Mouse (Mus musculus) C2C12 (cell line): ENCODE measurements around the gene Mcoln3. TPM values are rescaled to one million over a fixed set of nuclear protein-coding genes. Genes with fewer than 3 reads are reported as not detected.

Experiments
- H3K27me3 ChIP-seq: one replicate; pipeline ENCODE4 v1.6.1; 2011; ENCODE audit not compliant: control insufficient read depth, insufficient read depth, insufficient read length
- H3K36me3 ChIP-seq: one replicate; pipeline ENCODE4 v1.6.1; 2011; ENCODE audit not compliant: control insufficient read depth, insufficient read depth
- H3K4me3 ChIP-seq: one replicate; pipeline ENCODE4 v1.5.1; 2011; ENCODE audit warnings: mild to moderate bottlenecking, control low read depth; ENCODE audit not compliant: poor library complexity, insufficient read depth, severe bottlenecking
- H3K79me2 ChIP-seq: one replicate; pipeline ENCODE4 v1.6.1; 2011; ENCODE audit not compliant: control insufficient read depth, insufficient read depth
- H3K79me3 ChIP-seq: one replicate; pipeline ENCODE4 v1.6.1; 2011; ENCODE audit warnings: low read depth, control low read depth
- H3ac ChIP-seq: one replicate; pipeline ENCODE3; 2011; ENCODE audit warnings: low read depth; ENCODE audit not compliant: control insufficient read depth, insufficient read length
- CEBPB ChIP-seq: IDR thresholded peaks from one replicate; pipeline ENCODE4 v1.6.1; 2011; ENCODE audit warnings: low read depth, mild to moderate bottlenecking, control low read depth, moderate library complexity
- CTCF ChIP-seq: IDR thresholded peaks from one replicate; pipeline ENCODE4 v1.5.1; 2011; ENCODE audit not compliant: control insufficient read depth, insufficient read depth, insufficient read length
- FOSL1 ChIP-seq: IDR thresholded peaks from one replicate; pipeline ENCODE4 v1.8.0; 2011; ENCODE audit warnings: mild to moderate bottlenecking, low read length; ENCODE audit not compliant: poor library complexity, insufficient read depth, severe bottlenecking
- MAX ChIP-seq: IDR thresholded peaks from one replicate; pipeline ENCODE4 v1.6.1; 2011; ENCODE audit warnings: mild to moderate bottlenecking, control low read depth
- MYOD1 ChIP-seq: IDR thresholded peaks from one replicate; pipeline ENCODE4 v1.6.1; 2011; ENCODE audit warnings: low read depth; ENCODE audit not compliant: control insufficient read depth, insufficient read length
- MYOG ChIP-seq: IDR thresholded peaks from one replicate; pipeline ENCODE4 v1.6.1; 2011; ENCODE audit not compliant: control insufficient read depth, insufficient read length; ENCODE audit errors: extremely low read depth
- USF1 ChIP-seq: IDR thresholded peaks from one replicate; pipeline ENCODE4 v1.6.1; 2011; ENCODE audit warnings: low read depth, mild to moderate bottlenecking, control low read depth, moderate library complexity
- polyA plus RNA-seq: library from polyadenylated mRNA; unstranded; fragments of >200 nt; fragmentation: generic; extraction: Trizol; gene quantifications from one replicate; pipeline ENCODE4 v1.2.1, GENCODE M21; 2012; ENCODE audit warnings: missing spikeins

The Mcoln3 gene
- polyA plus RNA-seq, 1 experiment, result not detected

DNA sequence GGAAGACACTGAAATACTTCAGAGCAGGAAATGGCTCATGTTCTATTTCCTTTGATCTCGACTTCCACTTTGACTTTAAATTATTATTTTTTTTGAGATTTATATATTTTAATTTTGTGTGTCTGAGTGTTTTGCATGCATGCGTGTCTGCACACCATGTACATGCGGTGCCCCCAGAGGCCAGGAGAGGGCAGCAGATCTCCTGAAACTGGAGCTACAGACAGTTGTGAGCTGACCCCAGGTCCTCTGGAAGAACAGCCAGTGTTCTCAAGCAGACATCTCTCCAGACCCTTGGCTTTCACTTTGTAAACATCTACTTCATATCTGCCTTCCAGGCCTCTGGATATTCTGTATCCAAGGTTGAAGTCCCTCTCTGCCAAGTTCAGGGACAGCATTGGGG lies 63.7 kb downstream of the Mcoln3 start:
- no peaks in the 10 kb centered on the region for H3K36me3 ChIP-seq
- H3K4me3 ChIP-seq, result no peak overlapping the region
- no peaks in the 10 kb centered on the region for H3K79me3 ChIP-seq
- H3ac ChIP-seq, result no peak overlapping the region
- H3K79me2 ChIP-seq, result no peaks in the 10 kb centered on the region
- TF ChIP-seq MAX (no peak), CTCF (peak; percentile 75), USF1 (no peak), FOSL1 (no peak), MYOD1 (no peak)
- no peaks in the 10 kb centered on the region for H3K27me3 ChIP-seq

DNA sequence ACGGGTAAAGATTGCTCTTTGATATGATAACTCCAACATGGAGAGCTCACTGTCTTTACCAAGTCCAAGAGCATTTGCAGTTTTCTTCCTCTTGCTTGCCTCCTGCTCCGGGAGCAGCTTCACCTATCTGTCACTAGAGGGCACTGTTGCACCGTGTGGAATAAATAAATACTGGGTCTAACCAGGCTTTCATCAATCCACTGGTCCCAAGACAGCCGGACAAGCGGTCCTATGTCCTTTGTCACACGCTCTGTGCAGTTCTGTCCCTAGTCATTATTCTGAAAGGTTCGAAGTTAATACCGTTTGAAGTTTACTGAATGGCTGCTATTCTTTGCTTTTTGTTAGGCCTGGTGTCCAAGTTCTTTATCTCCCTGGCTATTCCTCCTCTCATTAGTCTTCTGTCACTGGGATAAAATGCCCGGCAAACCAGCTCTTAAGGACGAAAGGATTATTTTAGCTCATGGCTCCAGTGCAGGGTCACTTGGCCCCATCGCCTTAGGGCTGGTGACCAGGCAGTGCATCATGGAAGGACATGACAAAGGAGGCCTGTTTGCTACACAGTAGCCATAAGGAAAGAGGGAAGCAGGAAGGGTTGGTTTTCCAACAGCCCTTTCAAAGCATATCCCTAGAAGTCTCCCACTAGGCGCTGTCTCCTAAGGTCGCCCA lies 67.9 kb downstream of the Mcoln3 start:
- TF ChIP-seq MYOD1, result no peak
- peak; percentile 45 for TF ChIP-seq CTCF
- no peak for TF ChIP-seq FOSL1
- Histone ChIP-seq H3K36me3 (no peaks in the 10 kb centered on the region), H3K79me2 (no peaks in the 10 kb centered on the region), H3K4me3 (no peak overlapping the region), H3ac (no peak overlapping the region), H3K27me3 (no peaks in the 10 kb centered on the region), H3K79me3 (no peaks in the 10 kb centered on the region)

DNA sequence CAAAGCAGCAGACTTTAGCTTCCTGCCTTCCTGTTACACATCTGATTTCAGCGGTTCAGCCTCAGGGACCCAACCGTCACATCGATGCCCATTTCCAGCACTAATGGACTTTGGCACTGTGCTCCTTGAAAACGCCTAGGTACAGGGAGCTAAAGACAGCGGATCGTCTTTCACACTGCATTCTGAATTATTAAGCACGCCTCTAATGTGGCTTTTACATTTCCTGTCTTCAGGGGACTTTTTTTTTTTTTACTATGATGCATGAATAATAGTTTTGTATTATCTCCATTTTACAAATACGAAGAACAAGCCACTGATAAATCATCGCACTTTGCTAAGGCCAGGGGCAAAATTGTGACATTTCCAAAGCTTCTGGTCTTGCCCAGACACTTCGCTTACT lies 68.8 kb downstream of the Mcoln3 start:
- no peak overlapping the region for H3ac ChIP-seq
- H3K36me3 ChIP-seq, result no peaks in the 10 kb centered on the region
- no peaks in the 10 kb centered on the region for H3K79me3 ChIP-seq
- no peaks in the 10 kb centered on the region for H3K27me3 ChIP-seq
- H3K4me3 ChIP-seq, result no peak overlapping the region
- no peak for TF ChIP-seq CTCF
- TF ChIP-seq MYOG, result no peak
- TF ChIP-seq CEBPB, result no peak
- no peak for TF ChIP-seq MAX
- TF ChIP-seq USF1, result no peak
- TF ChIP-seq MYOD1, result no peak
- TF ChIP-seq FOSL1, result no peak
- no peaks in the 10 kb centered on the region for H3K79me2 ChIP-seq

DNA sequence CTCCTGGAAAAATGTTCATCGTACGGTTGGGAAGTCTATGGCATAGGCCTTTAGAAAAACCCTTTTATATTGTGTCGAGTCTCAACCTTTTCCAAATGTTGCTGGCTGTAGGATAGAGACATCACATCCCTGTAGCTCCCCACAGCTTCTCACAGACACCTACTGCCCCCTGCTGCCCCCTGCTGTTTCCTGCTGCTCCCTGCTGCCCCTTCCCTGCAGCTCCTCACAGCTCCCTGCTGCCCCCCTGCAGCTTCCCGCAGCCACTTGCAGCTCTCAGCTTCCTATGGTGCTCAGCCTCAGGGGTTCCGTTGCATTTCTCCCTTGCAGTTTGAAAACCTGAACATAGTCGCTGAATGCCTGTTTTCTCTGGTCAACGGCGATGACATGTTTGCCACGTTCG lies 72.7 kb downstream of the Mcoln3 start:
- Histone ChIP-seq H3ac (no peak overlapping the region), H3K36me3 (no peaks in the 10 kb centered on the region), H3K79me2 (no peaks in the 10 kb centered on the region), H3K4me3 (no peak overlapping the region), H3K79me3 (no peaks in the 10 kb centered on the region), H3K27me3 (no peaks in the 10 kb centered on the region)
- TF ChIP-seq MYOD1 (no peak), CEBPB (no peak), MYOG (no peak), MAX (no peak), USF1 (no peak), CTCF (no peak), FOSL1 (no peak)

Other genes with a start within 250 kb of the Mcoln3 start
- 28.8 TPM for gene Bcl10, start 194.6 kb upstream of the Mcoln3 start, polyA plus RNA-seq
- gene 2410004B18Rik, start 179.4 kb upstream of the Mcoln3 start, polyA plus RNA-seq, result 22.9 TPM
- gene Syde2, start 129.6 kb upstream of the Mcoln3 start, polyA plus RNA-seq, result 2.6 TPM
- 0.43 TPM for gene Wdr63, start 9.3 kb upstream of the Mcoln3 start, polyA plus RNA-seq
- 0.01 TPM for gene Mcoln2, start 32.4 kb downstream of the Mcoln3 start, polyA plus RNA-seq
- 0.25 TPM for gene Lpar3, start 103.5 kb downstream of the Mcoln3 start, polyA plus RNA-seq